Mouse (Mus musculus): ENCODE measurements at regions not wholly inside any gene's neighbourhood (a gene's known extent, or its start where the extent isn't known, plus 50 kb on each side); places are given as distances from the start of the nearest gene placed in this dataset.

DNA sequence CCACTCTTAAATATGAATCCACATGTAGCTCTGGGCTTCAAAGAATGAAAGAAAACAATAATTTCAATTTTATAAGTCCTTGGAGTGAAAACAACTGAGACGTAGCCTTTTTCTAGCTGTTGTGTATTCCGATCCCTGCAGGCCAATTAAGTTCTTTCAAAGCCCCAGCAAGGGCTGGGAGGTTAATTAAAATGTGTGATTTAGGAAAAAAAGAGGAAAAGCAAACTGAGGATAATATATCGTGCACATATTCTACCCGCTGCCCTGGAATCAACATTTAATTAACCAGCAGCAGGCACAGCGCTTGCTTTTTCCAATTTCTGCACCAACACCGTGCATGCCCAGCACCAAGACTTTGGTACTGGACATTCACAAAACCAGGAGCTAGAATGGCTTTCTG, 167.0 kb downstream of the Nectin3 start:
- no peak for TF ChIP-seq CTCF (conservative IDR thresholded peaks at IDR 0.05)
- H3K27ac ChIP-seq: no peak overlapping the region
- H3K4me3 ChIP-seq: no peak overlapping the region
- no peak for DNase-seq (ENCODE audit: low spot score in 2 of 2)

DNA sequence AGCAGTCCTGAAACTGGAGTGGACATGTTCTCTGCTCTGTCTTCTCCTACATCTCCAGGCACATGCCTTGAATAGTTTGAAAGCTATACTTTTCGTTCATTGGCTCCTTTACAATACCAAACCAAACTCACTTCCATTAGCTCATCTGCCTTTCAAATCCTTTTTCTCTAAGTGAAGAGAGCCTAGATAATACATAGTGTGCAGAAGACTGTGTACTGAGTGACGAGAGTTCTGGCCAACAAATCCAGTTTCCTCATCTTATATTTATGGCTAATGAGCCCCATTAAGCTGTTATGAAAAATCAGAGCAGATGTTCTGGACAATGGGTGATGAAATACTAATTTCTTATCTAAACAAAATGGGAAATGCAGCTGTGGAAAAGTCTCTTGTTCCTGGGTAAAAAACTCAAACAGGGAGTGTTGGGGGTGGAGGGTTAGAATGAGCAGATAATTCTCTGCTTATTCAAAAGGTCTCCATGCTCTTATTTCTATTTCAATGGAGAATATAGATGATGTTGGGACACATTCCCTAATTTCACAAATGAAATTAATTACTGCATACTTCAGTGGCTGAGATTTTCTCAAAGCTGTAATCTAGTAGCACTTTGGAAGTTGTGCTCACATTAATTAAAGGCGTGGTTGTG, 144.3 kb upstream of the Gm4737 start:
- Histone ChIP-seq H3K4me3 (no peak overlapping the region), H3K27ac (no peak overlapping the region)
- no peak for TF ChIP-seq CTCF (conservative IDR thresholded peaks at IDR 0.05)
- DNase-seq (ENCODE audit: low spot score in 2 of 2): no peak

DNA sequence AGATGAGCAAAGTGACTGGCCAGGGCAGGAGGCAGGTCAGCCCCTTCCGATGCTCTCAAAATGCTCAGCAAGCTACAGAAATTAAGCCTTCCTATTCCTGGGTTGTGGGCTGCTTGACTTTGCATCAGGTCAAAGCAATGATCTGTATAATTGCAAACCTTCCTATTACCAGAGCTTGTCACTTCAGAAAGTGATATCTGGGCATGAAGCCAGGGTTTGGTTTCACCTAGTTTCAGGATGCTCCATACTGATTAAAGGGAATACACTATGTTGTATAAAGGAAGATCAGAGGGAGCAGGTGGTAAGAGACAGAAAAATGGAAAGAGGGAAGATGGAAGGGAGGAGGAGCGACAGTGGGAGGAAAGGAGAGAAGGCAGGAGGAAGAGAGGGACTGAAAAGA, 142.3 kb upstream of the Gm4737 start:
- Histone ChIP-seq H3K4me3 (no peak overlapping the region), H3K27ac (no peak overlapping the region)
- TF ChIP-seq CTCF (conservative IDR thresholded peaks at IDR 0.05): no peak
- DNase-seq (ENCODE audit: low spot score in 2 of 2): no peak

DNA sequence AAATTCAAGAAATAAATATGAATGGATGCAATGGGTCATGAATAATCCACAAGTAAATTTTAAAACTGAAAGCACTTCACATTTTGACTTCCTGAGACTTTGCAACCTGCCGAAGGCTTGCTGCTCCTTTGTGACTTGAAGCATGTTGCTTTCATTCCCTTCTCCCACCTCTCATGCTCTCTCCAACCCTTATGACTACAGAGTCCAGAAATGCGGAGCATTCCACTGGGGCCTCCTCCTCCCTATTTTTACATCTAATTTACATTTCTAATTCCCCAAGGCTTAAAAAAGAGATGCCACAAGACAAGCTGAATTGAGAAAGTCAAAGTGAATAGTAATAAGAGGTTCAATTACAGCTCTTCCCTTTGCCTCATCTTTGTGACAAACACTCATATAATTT, 141.5 kb upstream of the Gm4737 start:
- no peak for DNase-seq (ENCODE audit: low spot score in 2 of 2)
- H3K27ac ChIP-seq: no peak overlapping the region

DNA sequence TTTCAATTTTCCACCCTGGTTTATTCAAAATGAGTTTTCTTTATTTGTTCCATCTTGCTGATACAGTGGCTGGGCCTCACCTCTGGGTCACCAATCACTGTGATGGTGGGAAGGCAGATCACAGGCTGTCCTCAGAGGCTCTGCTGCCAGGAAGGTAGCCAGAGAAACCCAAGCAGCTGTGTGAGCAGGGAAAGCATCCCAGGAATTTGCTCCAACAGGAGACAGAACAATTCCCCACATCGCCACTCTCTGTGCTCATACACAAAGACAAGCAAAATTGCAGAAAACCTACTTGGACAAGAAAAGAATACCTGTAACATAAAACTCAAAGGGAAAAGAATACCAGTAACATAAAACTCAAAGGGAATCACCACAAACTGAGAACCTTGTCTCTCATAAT, 139.0 kb upstream of the Gm4737 start:
- Histone ChIP-seq H3K27ac (no peak overlapping the region), H3K4me3 (no peak overlapping the region)
- no peak for TF ChIP-seq CTCF (conservative IDR thresholded peaks at IDR 0.05)
- no peak for DNase-seq (ENCODE audit: low spot score in 2 of 2)

More for the DNA sequence above, 141.5 kb upstream of the Gm4737 start:
- no peak overlapping the region for H3K4me3 ChIP-seq
- TF ChIP-seq CTCF (conservative IDR thresholded peaks at IDR 0.05): no peak

DNA sequence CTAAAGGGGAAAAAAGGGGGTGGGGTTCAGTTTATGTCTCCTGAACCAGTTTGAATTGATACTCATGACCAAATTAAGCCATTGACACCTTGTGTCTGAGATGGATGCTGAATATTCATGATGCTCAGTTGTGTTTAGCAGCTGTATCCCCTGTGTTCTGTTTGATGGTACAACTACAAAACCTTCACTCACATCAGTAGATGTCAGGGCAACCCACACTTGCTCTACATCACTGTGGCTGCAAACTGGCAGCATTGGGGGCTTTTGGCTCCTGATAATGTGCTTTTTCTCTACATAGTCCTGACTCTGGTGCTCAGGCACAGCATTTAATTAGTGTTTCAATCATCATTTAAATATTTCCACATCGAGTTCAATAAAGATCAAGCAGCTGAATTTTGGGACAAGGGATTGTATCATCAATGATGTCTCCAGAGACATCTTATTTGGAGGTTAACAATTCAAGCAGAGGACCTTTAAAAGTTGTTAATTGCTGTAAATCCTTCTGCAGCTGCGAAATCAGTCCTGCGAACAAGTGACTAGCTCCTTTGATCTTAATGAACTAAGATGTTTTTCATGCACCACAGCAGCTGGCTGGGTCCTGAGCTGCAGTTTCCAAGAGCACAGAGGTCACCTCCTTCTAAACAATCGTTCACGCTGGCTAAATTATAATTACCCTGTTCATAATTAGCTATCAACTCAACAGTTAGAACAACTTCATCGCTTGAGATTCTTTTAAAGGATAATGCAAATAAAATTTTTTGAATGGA, 136.4 kb upstream of the Gm4737 start:
- TF ChIP-seq CTCF (conservative IDR thresholded peaks at IDR 0.05): no peak
- no peak for DNase-seq (ENCODE audit: low spot score in 2 of 2)
- Histone ChIP-seq H3K4me3 (no peak overlapping the region), H3K27ac (no peak overlapping the region; the same call in 1 of the 2 replicates)

DNA sequence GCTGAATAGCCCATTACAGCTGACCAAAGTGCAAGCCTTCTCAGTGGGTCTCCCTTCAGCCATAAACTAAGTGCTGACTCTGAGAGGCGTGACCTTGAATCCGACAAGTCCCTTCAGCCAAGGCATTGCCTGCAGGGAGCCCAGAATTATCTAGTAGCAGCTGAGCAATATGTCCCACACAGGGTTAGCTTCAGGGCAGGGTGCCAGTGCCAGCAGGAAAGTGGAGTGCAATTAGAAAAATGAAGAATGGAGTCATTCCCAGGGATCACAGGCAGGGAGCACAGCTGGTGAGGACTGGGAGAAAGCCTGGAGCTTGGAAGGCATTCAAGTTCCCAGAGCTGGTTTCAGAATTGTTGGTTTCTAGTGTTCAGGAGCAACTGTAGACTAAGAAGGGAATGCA, 135.3 kb upstream of the Gm4737 start:
- TF ChIP-seq CTCF (conservative IDR thresholded peaks at IDR 0.05): 0 out of 2 replicates have a peak, but pooled peaks have one; percentile 20
- peak; percentile 77 to 80 for DNase-seq (ENCODE audit: low spot score in 2 of 2)

DNA sequence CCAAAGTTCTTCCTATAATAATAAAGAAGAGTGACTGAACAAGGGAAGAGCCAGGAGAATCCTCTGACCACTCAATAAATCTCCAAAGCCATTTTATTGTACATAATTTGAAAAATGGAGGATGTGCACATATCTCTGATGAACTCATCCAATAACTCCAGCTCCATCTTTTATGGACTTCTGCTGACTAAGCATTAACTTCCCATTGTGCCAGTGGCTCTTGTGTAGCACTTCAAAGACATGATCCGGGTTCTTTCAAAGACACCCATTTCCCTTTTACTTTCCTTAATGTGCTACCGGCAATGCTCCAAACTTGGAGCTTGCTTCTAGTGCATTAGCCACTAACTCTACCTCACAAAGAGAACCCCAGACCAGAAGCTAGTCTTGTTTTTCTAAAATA, 112.7 kb upstream of the Gm4737 start:
- no peak for TF ChIP-seq CTCF (conservative IDR thresholded peaks at IDR 0.05)
- Histone ChIP-seq H3K27ac (no peak overlapping the region), H3K4me3 (no peak overlapping the region)
- DNase-seq (ENCODE audit: low spot score in 2 of 2): no peak

More for the DNA sequence above, 135.3 kb upstream of the Gm4737 start:
- H3K27ac ChIP-seq: peak overlapping the region; percentile 46; the same call in 1 of the 2 replicates
- H3K4me3 ChIP-seq: no peak overlapping the region

DNA sequence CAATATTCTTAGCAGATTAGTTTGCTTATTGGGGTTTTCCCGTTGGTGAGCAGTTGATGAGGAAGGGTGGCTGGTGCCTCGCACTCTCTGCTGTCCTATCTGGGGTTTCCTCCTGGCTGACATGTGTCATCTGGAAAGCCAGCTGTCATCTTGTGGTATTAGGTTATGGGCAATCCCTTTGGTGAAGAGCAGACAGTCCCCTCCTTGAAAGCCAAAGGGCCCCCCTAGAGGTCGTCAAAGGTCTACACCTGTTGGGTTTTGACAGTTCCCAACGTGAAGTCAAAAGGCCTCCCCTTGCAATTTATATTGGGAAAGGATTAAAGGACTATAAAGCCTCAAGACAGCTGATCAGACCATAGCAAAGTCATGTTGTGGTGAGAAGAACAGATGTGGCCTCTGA, 96.8 kb upstream of the Gm4737 start:
- H3K27ac ChIP-seq: no peak overlapping the region
- no peak for TF ChIP-seq CTCF (conservative IDR thresholded peaks at IDR 0.05)
- no peak for DNase-seq (ENCODE audit: low spot score in 2 of 2)
- no peak overlapping the region for H3K4me3 ChIP-seq

DNA sequence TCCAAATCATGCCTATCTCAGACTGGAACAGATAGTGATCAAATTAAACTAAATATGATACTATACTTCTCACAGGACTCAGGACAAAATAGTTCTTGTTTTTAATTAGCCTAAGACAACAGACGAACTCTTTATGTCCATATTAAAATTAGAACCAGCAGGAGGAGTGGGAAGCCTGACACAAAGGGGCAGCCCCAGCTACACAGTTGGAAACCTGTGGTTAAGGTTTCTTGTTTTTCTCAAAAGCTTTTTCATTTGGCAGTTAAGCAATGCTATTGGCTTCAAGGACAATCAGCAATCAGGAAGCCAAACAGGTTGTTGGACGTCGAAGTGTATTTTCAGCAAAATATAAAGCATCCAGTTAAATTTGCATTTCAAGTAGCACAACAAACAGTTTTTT, 96.1 kb upstream of the Gm4737 start:
- TF ChIP-seq CTCF (conservative IDR thresholded peaks at IDR 0.05): no peak
- H3K4me3 ChIP-seq: no peak overlapping the region
- no peak for DNase-seq (ENCODE audit: low spot score in 2 of 2)

DNA sequence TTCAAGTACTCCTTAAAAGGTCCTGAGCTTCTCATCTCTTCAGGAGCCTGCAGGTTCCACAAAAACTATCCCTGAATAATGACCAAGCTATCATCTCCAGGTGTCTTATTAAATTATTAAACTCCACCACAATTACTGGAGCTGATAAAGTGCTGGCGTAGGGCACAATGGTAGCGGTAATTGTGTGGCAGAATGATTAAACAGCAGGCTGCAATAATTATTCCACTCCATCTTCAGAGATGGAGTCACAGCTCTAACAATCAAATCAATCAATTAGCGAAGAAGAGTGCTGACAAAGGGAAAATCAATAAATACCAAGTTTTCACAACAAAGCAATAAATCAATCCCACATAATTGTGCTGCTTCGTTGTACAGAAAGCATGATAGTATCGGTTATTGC, 90.7 kb upstream of the Gm4737 start:
- DNase-seq (ENCODE audit: low spot score in 2 of 2): no peak
- no peak overlapping the region for H3K27ac ChIP-seq
- no peak overlapping the region for H3K4me3 ChIP-seq
- no peak for TF ChIP-seq CTCF (conservative IDR thresholded peaks at IDR 0.05)

More for the DNA sequence above, 96.1 kb upstream of the Gm4737 start:
- H3K27ac ChIP-seq: no peak overlapping the region

DNA sequence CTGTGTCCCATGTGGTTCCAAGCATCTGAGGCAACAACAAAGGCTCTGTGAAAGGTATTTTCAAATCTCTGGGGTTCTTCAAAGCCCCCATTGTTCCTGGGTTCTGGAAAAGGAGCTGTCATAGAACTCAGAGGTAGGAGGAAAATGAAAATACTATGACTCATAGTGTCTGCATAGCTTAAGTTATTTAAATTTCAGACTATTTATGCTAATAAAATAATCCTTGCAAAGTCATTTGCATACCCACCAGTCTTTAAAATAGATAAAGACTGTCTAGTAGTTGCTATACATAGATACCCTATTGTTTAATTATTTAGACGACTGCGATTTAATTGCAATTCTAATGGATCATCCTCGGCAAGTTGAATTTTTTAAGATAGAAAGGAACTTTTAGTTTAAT, 73.9 kb upstream of the Gm4737 start:
- H3K27ac ChIP-seq: no peak overlapping the region
- H3K4me3 ChIP-seq: no peak overlapping the region
- no peak for DNase-seq (ENCODE audit: low spot score in 2 of 2)
- no peak for TF ChIP-seq CTCF (conservative IDR thresholded peaks at IDR 0.05)

DNA sequence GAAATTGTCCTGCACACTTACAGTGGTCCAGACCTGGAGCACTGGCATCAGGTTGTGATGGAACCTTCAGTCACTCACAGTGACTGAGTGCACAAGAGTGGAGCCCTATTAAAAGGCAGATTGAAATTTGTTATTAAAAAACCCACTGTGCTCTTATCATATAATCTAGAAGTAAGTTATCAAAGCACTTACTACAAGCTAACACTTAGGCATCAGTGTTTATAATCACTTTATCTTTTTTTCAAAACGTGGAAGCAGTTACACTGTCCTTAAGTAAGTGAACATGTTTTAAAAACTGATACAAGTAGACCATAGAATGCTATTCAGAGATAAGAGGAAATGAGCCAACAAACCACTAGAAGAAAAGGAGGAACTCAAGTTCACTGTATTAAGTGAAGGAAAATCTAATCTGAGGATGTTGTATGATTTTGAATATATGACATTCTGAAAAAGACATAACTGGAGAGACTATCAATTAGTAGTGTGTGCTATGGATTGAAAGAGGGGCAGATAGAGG, 68.3 kb upstream of the Gm4737 start:
- no peak for TF ChIP-seq CTCF (conservative IDR thresholded peaks at IDR 0.05)
- no peak for DNase-seq (ENCODE audit: low spot score in 2 of 2)
- Histone ChIP-seq H3K4me3 (no peak overlapping the region), H3K27ac (no peak overlapping the region)

DNA sequence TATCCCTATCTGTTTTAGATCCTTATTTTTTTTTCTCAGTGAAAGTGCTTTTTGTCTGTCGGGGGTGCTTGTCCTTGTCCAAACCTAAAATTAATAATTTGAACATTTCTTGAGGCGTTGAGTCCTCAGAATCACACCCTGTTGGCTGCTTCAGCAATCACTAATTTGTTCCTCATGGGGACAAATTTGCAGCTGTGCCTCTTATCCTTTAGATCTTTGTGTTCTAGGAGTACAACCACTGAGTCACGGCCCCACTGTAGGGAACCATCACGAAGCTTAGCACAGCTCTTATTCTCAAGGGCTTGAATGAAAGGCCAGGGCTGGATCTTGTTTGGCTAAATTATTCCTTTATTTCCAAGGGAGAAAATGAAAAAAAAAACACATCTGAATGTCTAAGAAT, 57.6 kb upstream of the Gm4737 start:
- Histone ChIP-seq H3K27ac (no peak overlapping the region), H3K4me3 (no peak overlapping the region; the same call in 1 of the 2 replicates)
- no peak for TF ChIP-seq CTCF (conservative IDR thresholded peaks at IDR 0.05)
- DNase-seq (ENCODE audit: low spot score in 2 of 2): no peak
